Mouse (Mus musculus) liver, postnatal 0 days (tissue): ENCODE data around the gene Camk2g.

ENCODE experiments used
- CTCF ChIP-seq: sonication (generic); IDR thresholded peaks from 2 replicates; pipeline ENCODE4 v1.5.1; 2016; ENCODE audit warnings: antibody characterized with exemption, low read depth
- EP300 ChIP-seq: IDR thresholded peaks from 2 replicates; pipeline ENCODE4 v1.6.1; 2016; ENCODE audit warnings: antibody characterized with exemption, low read depth, mild to moderate bottlenecking

DNA sequence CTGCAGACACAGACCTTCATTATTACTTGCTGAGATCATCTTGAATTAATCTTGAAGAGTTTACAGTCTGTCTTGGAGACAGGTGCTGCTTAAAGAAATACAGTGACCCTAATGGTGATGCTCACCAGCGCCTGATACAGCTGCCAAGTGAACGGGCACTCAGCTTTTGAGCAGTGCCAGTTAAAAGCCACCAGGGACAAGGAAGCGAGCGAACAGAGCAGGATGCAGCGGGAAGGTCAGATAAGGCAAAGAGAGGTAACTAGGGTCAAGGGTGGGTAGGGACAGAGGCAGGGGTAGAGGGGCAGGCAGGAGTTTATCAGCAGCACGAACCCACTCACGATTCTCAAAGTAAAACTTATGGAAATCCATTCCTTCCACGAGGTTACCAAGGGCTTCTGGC, 55.4 kb downstream of the Camk2g start:
- TF ChIP-seq CTCF: no peak
- TF ChIP-seq EP300: no peak
